Mouse (Mus musculus) erythroblast, embryonic 14.5 days (primary cell): ENCODE measurements around the gene Slco2a1.

Experiments used
- GATA1 ChIP-seq: IDR thresholded peaks from 2 replicates; pipeline ENCODE4 v1.6.1; 2012; ENCODE audit warnings: low read length, inconsistent platforms, mixed read lengths
- TAL1 ChIP-seq: IDR thresholded peaks from 3 replicates; pipeline ENCODE4 v1.6.1; 2012; ENCODE audit warnings: low read length, inconsistent platforms, mixed read lengths

DNA sequence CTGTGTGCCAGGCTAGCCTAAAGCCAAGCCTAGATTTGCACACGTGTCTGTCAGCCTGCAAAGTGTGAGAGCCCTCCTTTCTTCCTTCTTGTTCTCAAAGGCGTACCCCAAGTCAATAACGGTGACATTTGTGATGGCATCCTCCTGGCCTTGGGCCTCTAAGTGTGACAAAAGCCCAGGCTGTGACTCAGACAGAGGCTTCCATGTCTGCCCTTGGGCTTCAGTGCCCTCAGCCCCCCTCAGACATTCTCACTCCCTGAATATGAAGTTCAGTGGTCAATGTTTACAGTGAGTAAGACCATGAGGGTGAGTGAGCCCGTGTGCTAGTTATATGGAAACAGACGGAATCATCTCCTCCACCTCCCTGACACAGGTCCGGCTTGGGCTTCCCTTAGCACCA, 29.8 kb upstream of the Slco2a1 start:
- TF ChIP-seq TAL1 (no peak), GATA1 (no peak)
